Mouse (Mus musculus) heart, postnatal 0 days (tissue): ENCODE data around the gene Tmem205. TPM values are rescaled to one million over a fixed set of nuclear protein-coding genes. Genes with fewer than 3 reads are reported as not detected.

Source experiments
- ATAC-seq: fragments of 200-750 bp; cut with Nextera tagmentation; 2 replicates; pipeline ENCODE4 v1.8.0; 2017; ENCODE audit warnings: low read depth, moderate number of reproducible peaks, moderate library complexity; ENCODE audit not compliant: insufficient read depth
- DNase-seq: peaks from one replicate; pipeline ENCODE4 v3.0.0-alpha.2; 2016; ENCODE audit warnings: low spot score
- H3K27ac ChIP-seq: fragments of 300-500 bp; sonication (generic); 2 replicates; pipeline ENCODE4 v1.5.1; 2014; ENCODE audit warnings: low read depth, mild to moderate bottlenecking
- H3K27me3 ChIP-seq: fragments of 300-500 bp; sonication (generic); 2 replicates; pipeline ENCODE4 v1.6.1; 2014; ENCODE audit warnings: low read length, mixed read lengths; ENCODE audit not compliant: control insufficient read depth, insufficient read depth
- H3K36me3 ChIP-seq: fragments of 300-500 bp; sonication (generic); replicated peaks from 2 replicates; pipeline ENCODE4 v1.6.1; 2014; ENCODE audit warnings: low read length, mixed read lengths; ENCODE audit not compliant: control insufficient read depth, insufficient read depth
- H3K4me1 ChIP-seq: fragments of 300-500 bp; sonication (generic); 2 replicates; pipeline ENCODE4 v1.6.1; 2014; ENCODE audit warnings: antibody characterized with exemption; ENCODE audit not compliant: control insufficient read depth, insufficient read depth
- H3K4me2 ChIP-seq: fragments of 300-500 bp; sonication (generic); 2 replicates; pipeline ENCODE4 v1.6.1; 2014; ENCODE audit warnings: low read depth, mild to moderate bottlenecking, low read length, moderate library complexity
- H3K4me3 ChIP-seq: fragments of 300-500 bp; sonication (generic); 2 replicates; pipeline ENCODE4 v1.5.1; 2014; ENCODE audit warnings: low read depth, low read length
- H3K9ac ChIP-seq: fragments of 300-500 bp; sonication (generic); replicated peaks from 2 replicates; pipeline ENCODE4 v1.6.1; 2014; ENCODE audit warnings: low read depth, low read length, mixed read lengths
- H3K9me3 ChIP-seq: fragments of 300-500 bp; sonication (generic); replicated peaks from 2 replicates; pipeline ENCODE4 v1.6.1; 2016; ENCODE audit warnings: low read length; ENCODE audit not compliant: control insufficient read depth
- CTCF ChIP-seq: IDR thresholded peaks from 2 replicates; pipeline ENCODE4 v1.5.1; 2016; ENCODE audit warnings: antibody characterized with exemption, control low read depth, low read depth
- EP300 ChIP-seq: IDR thresholded peaks from 2 replicates; pipeline ENCODE4 v1.6.1; 2016; ENCODE audit warnings: antibody characterized with exemption, low read depth
- whole genome bisulfite sequencing: fragments of 180-500 bp; shearing (Covaris S2); extraction: QIAGEN DNeasy Blood & Tissue Kit; methylation state at CpG from one replicate; pipeline ENCODE4 v1.1.7; 2014; 5-methylcytosine and 5-hydroxymethylcytosine counted together
- polyA plus RNA-seq: library from polyadenylated mRNA; unstranded; fragments of >200 nt; fragmentation: Nextera tagmentation; extraction: Ambion mirVana; gene quantifications from 2 replicates; pipeline ENCODE4 v1.2.1, GENCODE M21; 2015
- total RNA-seq: library from RNA; depleted of rRNA; stranded (reverse); fragments of >200 nt; gene quantifications from 2 replicates; pipeline ENCODE4 v1.2.3, GENCODE M21; 2014; ENCODE audit warnings: low replicate concordance

Tmem205 gene
- total and polyA plus RNA-seq, 2 experiments from 2014 or later: 44.8 to 53.9 TPM

GRCm38 (mm10) chr9:21929208-21929607, 1.9 kb upstream of the Tmem205 start:
- TF ChIP-seq EP300 (no peak), CTCF (no peak)
- Histone ChIP-seq H3K4me3 (no peak overlapping the region), H3K9me3 (no peaks in the 10 kb centered on the region), H3K4me1 (peaks cover 15% of the 10 kb centered on the region), H3K4me2 (no peak overlapping the region), H3K27ac (no peak overlapping the region), H3K36me3 (no peaks in the 10 kb centered on the region), H3K27me3 (no peaks in the 10 kb centered on the region), H3K9ac (no peak overlapping the region)
- ATAC-seq: no peak
- no peak for DNase-seq
- WGBS: 71% methylated on average over 3 of the region's 3 CpGs

DNA sequence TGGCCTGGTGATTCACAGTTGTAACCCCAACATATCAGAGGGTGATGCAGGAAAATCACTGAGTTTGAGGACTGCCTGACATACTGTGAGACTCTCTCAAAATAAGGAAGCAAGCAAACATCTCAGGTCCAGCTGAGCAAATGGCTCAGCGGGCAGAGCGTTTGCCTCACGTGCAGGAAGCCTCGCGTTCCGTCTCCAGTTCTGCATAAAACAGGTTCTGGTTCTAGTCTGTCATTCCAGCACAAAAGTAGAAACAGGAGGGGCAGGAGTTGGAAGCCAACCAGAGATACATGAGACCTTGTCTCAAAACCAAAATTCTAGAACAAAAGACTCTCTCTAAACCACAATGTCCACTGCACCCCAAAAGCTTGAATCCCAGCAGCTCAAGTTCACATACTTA, 572 bp downstream of the Tmem205 start:
- H3K27me3 ChIP-seq: no peaks in the 10 kb centered on the region
- ATAC-seq: no peak
- WGBS: 2% methylated on average over 6 of the region's 6 CpGs

GRCm38 (mm10) chr9:21926155-21926554, 1.2 kb downstream of the Tmem205 start:
- H3K27me3 ChIP-seq: no peaks in the 10 kb centered on the region
- WGBS: 68% methylated on average over 6 of the region's 6 CpGs
- TF ChIP-seq EP300 (no peak), CTCF (no peak)
- peak overlapping the region; percentile 77 for H3K4me2 ChIP-seq
- H3K4me3 ChIP-seq: no peak overlapping the region
- ATAC-seq (no peak), DNase-seq (no peak)
- peak overlapping the region; percentile 67; the same call in 1 of the 2 replicates for H3K9ac ChIP-seq
- H3K4me1 ChIP-seq: peaks cover 24% of the 10 kb centered on the region
- no peaks in the 10 kb centered on the region for H3K36me3 ChIP-seq
- H3K9me3 ChIP-seq: no peaks in the 10 kb centered on the region
- H3K27ac ChIP-seq: 0 out of 2 replicates have a peak overlapping the region, but pooled peaks have one; percentile 11

More for the DNA sequence above, 572 bp downstream of the Tmem205 start:
- H3K9ac ChIP-seq: peak overlapping the region; percentile 67
- no peaks in the 10 kb centered on the region for H3K9me3 ChIP-seq
- peak overlapping the region; percentile 77 for H3K4me2 ChIP-seq
- H3K4me3 ChIP-seq: peak overlapping the region; percentile 57
- TF ChIP-seq EP300 (no peak), CTCF (no peak)
- peak; percentile 17 for DNase-seq
- no peaks in the 10 kb centered on the region for H3K36me3 ChIP-seq
- peak overlapping the region; percentile 80 for H3K27ac ChIP-seq
- H3K4me1 ChIP-seq: peaks cover 24% of the 10 kb centered on the region

- H3K27ac ChIP-seq: no peak overlapping the region
- ATAC-seq (no peak), DNase-seq (no peak)
- peaks cover 24% of the 10 kb centered on the region for H3K4me1 ChIP-seq
- H3K4me3 ChIP-seq: no peak overlapping the region
- WGBS: 92% methylated on average over 1 of the region's 1 CpGs
- no peaks in the 10 kb centered on the region for H3K27me3 ChIP-seq
- H3K4me2 ChIP-seq: no peak overlapping the region
- TF ChIP-seq CTCF (no peak), EP300 (no peak)
- H3K9me3 ChIP-seq: no peaks in the 10 kb centered on the region
- H3K9ac ChIP-seq: no peak overlapping the region
- no peaks in the 10 kb centered on the region for H3K36me3 ChIP-seq
These were observed 1.9 kb downstream of the Tmem205 start for GRCm38 (mm10) chr9:21925506-21925905.

- H3K4me2 ChIP-seq: no peak overlapping the region
- no peaks in the 10 kb centered on the region for H3K36me3 ChIP-seq
- no peak overlapping the region for H3K4me3 ChIP-seq
- no peaks in the 10 kb centered on the region for H3K27me3 ChIP-seq
- TF ChIP-seq CTCF: no peak
- H3K27ac ChIP-seq: no peak overlapping the region
- no peaks in the 10 kb centered on the region for H3K9me3 ChIP-seq
- H3K9ac ChIP-seq: no peak overlapping the region
- DNase-seq (no peak), ATAC-seq (no peak)
- peaks cover 24% of the 10 kb centered on the region for H3K4me1 ChIP-seq
- WGBS: 85% methylated on average over 3 of the region's 3 CpGs
These were observed 2.3 kb downstream of the Tmem205 start for GRCm38 (mm10) chr9:21925034-21925433.

DNA sequence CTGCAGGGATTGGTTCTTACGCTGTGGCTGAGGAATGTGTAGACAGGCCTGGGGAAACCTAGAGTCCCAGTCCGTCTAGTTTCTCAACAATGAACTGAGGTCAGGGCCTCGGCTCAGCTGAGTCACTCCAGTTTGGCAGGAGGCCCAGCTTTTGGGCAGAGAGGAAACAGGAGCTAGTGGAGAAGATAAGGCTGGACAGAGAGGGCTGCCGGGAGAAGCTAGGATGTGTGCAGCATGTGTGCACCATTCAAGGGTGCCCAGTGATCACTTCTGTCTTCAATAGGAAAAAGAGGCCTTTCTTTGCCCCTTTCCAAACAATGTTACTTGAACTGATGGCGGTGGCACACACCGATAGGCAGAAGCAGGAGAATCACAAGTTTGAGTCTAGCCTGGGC, 3.3 kb downstream of the Tmem205 start:
- Histone ChIP-seq H3K27ac (peak overlapping the region; percentile 77), H3K4me3 (no peak overlapping the region), H3K36me3 (no peaks in the 10 kb centered on the region), H3K9ac (no peak overlapping the region), H3K27me3 (no peaks in the 10 kb centered on the region), H3K9me3 (no peaks in the 10 kb centered on the region), H3K4me2 (no peak overlapping the region), H3K4me1 (peaks cover 24% of the 10 kb centered on the region)
- DNase-seq (peak; percentile 96), ATAC-seq (peak; percentile 79)
- WGBS: 18% methylated on average over 6 of the region's 6 CpGs
- TF ChIP-seq EP300 (no peak; the same call in 1 of the 2 replicates), CTCF (no peak)
